Mouse (Mus musculus) limb, embryonic 12.5 days (tissue): ENCODE measurements around the gene Ppp4r1. TPM values are rescaled to one million over a fixed set of nuclear protein-coding genes. Genes with fewer than 3 reads are reported as not detected.

Experiments
- ATAC-seq: fragments of 200-750 bp; cut with Nextera tagmentation; 2 replicates; pipeline ENCODE4 v1.8.0; 2017; ENCODE audit warnings: low read depth, moderate TSS enrichment; ENCODE audit not compliant: insufficient number of reproducible peaks, insufficient read depth, low FRiP score, low TSS enrichment
- H3K27ac ChIP-seq: fragments of 300-500 bp; sonication (generic); 2 replicates; pipeline ENCODE4 v1.5.1; 2016; ENCODE audit warnings: mild to moderate bottlenecking, moderate library complexity
- H3K27me3 ChIP-seq: fragments of 300-500 bp; sonication (generic); 2 replicates; pipeline ENCODE4 v1.6.1; 2016; ENCODE audit warnings: mild to moderate bottlenecking, moderate library complexity
- H3K36me3 ChIP-seq: fragments of 300-500 bp; sonication (generic); 2 replicates; pipeline ENCODE4 v1.6.1; 2016; ENCODE audit warnings: mild to moderate bottlenecking, moderate library complexity
- H3K4me1 ChIP-seq: fragments of 300-500 bp; sonication (generic); replicated peaks from 2 replicates; pipeline ENCODE4 v1.6.1; 2016
- H3K4me2 ChIP-seq: fragments of 300-500 bp; sonication (generic); 2 replicates; pipeline ENCODE4 v1.6.1; 2016; ENCODE audit warnings: mild to moderate bottlenecking, moderate library complexity
- H3K4me3 ChIP-seq: fragments of 300-500 bp; sonication (generic); replicated peaks from 2 replicates; pipeline ENCODE4 v1.5.1; 2016; ENCODE audit warnings: mild to moderate bottlenecking
- H3K9ac ChIP-seq: fragments of 300-500 bp; sonication (generic); replicated peaks from 2 replicates; pipeline ENCODE4 v1.6.1; 2016; ENCODE audit warnings: mild to moderate bottlenecking, moderate library complexity
- H3K9me3 ChIP-seq: fragments of 300-500 bp; sonication (generic); 2 replicates; pipeline ENCODE4 v1.6.1; 2016; ENCODE audit warnings: mild to moderate bottlenecking, moderate library complexity
- WGBS: fragments of 180-500 bp; shearing (Covaris S2); methylation state at CpG from one replicate; pipeline ENCODE4 v1.1.7; 2016; 5-methylcytosine and 5-hydroxymethylcytosine counted together
- polyA plus RNA-seq: library from polyadenylated mRNA; unstranded; fragments of >200 nt; fragmentation: Nextera tagmentation; extraction: Ambion mirVana; gene quantifications from 2 replicates; pipeline ENCODE4 v1.2.1, GENCODE M21; 2016

Ppp4r1 gene
- polyA plus RNA-seq, 1 experiment from 2014 or later: 63.9 TPM

DNA sequence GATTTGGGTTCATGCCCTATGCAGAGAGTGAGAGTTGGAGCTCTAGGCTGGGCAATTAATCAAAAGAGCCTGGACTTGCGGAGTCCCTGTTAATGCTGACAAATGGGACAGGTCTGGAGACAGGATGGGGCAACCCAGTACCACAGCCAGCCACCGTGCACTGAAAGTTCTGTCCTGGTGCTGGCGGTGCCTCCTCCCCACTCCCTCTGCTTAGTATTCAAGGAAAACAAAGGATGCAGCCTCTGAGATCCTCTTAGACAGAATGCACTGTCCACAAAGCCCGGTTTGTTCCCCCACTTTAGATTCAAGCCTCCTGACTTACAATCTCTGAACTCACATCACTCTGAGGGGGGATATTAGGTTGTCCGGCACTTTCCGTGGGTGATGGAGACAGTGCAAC, 36.1 kb upstream of the Ppp4r1 start:
- ATAC-seq: no peak
- 0 out of 2 replicates have a peak, but pooled peaks cover 7% of the 10 kb centered on the region for H3K36me3 ChIP-seq

DNA sequence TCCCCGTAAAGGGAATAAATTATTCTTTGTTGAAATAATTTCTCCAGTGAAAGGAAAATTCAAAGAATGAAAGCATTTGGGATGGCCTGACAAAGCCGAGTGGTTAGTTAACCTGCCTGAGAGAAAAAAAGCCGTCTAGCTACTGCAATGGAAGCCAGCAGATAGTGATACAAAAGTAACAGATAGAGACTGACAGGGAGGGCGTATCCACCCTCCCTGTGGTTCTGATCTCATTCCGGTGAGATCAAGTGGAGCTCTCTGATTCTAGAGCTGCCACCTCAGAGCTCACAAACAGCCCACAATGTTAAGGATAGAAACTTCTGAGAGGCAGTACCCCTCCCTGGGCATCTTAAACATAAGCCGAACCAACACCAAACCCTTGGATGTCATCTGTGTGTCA, 33.4 kb upstream of the Ppp4r1 start:
- H3K9ac ChIP-seq: no peak overlapping the region
- H3K36me3 ChIP-seq: 0 out of 2 replicates have a peak, but pooled peaks cover 7% of the 10 kb centered on the region
- ATAC-seq: no peak
- H3K4me1 ChIP-seq: no peaks in the 10 kb centered on the region
- H3K27ac ChIP-seq: no peak overlapping the region
- H3K9me3 ChIP-seq: 0 out of 2 replicates have a peak, but pooled peaks cover 3% of the 10 kb centered on the region
- no peaks in the 10 kb centered on the region for H3K27me3 ChIP-seq
- H3K4me3 ChIP-seq: no peak overlapping the region
- 81% methylated on average over 6 of the region's 6 CpGs for WGBS
- H3K4me2 ChIP-seq: no peak overlapping the region

More for the DNA sequence above, 36.1 kb upstream of the Ppp4r1 start:
- H3K27ac ChIP-seq: no peak overlapping the region
- H3K4me2 ChIP-seq: no peak overlapping the region
- 80% methylated on average over 6 of the region's 6 CpGs for WGBS
- no peaks in the 10 kb centered on the region for H3K27me3 ChIP-seq
- H3K9me3 ChIP-seq: 0 out of 2 replicates have a peak, but pooled peaks cover 3% of the 10 kb centered on the region
- H3K4me3 ChIP-seq: no peak overlapping the region
- H3K9ac ChIP-seq: no peak overlapping the region
- H3K4me1 ChIP-seq: peaks cover 9% of the 10 kb centered on the region

DNA sequence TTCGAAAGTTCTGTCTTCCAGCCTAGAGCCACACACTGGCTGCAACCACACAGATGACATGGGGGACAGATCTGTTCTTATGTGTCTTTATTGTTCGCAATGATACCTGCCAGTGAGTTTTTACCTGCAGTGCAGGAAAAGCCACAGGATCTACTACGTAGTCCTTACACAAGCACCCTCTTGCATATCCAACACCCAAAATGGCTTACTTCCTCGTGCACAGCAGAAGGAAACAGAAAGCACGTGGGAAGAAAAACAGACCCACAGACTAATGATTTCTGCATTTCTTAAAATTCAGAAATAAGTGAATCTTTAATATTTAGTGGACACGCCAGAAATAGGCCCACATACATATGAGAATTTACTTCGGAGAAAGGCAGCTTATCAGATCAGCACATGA, 32.6 kb upstream of the Ppp4r1 start:
- H3K9ac ChIP-seq: no peak overlapping the region
- no peak overlapping the region for H3K4me3 ChIP-seq
- no peak for ATAC-seq
- 0 out of 2 replicates have a peak, but pooled peaks cover 7% of the 10 kb centered on the region for H3K36me3 ChIP-seq
- no peak overlapping the region for H3K27ac ChIP-seq
- no peaks in the 10 kb centered on the region for H3K4me1 ChIP-seq
- no peak overlapping the region for H3K4me2 ChIP-seq
- no peaks in the 10 kb centered on the region for H3K27me3 ChIP-seq
- H3K9me3 ChIP-seq: 0 out of 2 replicates have a peak, but pooled peaks cover 8% of the 10 kb centered on the region
- 91% methylated on average over 7 of the region's 7 CpGs for WGBS

- Histone ChIP-seq H3K9me3 (0 out of 2 replicates have a peak, but pooled peaks cover 7% of the 10 kb centered on the region), H3K27me3 (no peaks in the 10 kb centered on the region), H3K4me1 (no peaks in the 10 kb centered on the region), H3K27ac (no peak overlapping the region), H3K4me3 (no peak overlapping the region), H3K4me2 (no peak overlapping the region), H3K36me3 (0 out of 2 replicates have a peak, but pooled peaks cover 6% of the 10 kb centered on the region), H3K9ac (no peak overlapping the region)
- no peak for ATAC-seq
Measured at GRCm38 (mm10) chr17:65750301-65750700, 32.1 kb upstream of the Ppp4r1 start.

DNA sequence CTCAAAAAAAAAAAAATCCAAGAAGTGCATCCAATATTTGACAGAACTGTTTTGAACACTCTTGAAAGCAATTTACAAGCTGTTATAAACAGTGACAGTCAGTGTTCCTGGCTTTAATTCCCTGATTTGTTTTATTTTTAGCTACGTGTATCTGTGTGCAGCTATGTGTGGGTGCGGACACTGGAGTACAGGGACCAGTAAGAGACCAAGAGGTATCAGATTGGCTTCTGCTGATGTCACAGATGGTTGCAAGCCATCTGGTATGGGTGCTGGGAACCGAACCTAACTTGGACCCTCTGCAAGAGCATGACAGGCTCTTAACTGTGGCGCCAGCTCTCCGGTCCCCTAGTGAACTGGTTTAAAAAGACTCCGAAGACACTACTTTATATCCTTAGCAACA, 29.2 kb upstream of the Ppp4r1 start:
- Histone ChIP-seq H3K4me3 (no peak overlapping the region), H3K9me3 (peaks cover 9% of the 10 kb centered on the region; the same call in 1 of the 2 replicates), H3K4me2 (no peak overlapping the region), H3K27me3 (no peaks in the 10 kb centered on the region), H3K36me3 (peaks cover 4% of the 10 kb centered on the region; the same call in 1 of the 2 replicates), H3K27ac (no peak overlapping the region), H3K9ac (no peak overlapping the region), H3K4me1 (no peaks in the 10 kb centered on the region)
- no peak for ATAC-seq
- 95% methylated on average over 6 of the region's 6 CpGs for WGBS

GRCm38 (mm10) chr17:65755857-65756256, 26.5 kb upstream of the Ppp4r1 start:
- Histone ChIP-seq H3K27ac (no peak overlapping the region), H3K4me3 (no peak overlapping the region), H3K4me2 (no peak overlapping the region), H3K27me3 (no peaks in the 10 kb centered on the region), H3K4me1 (no peaks in the 10 kb centered on the region), H3K9ac (no peak overlapping the region), H3K36me3 (peaks cover 18% of the 10 kb centered on the region; the same call in 1 of the 2 replicates), H3K9me3 (peaks cover 9% of the 10 kb centered on the region; the same call in 1 of the 2 replicates)
- no peak for ATAC-seq
- 96% methylated on average over 3 of the region's 3 CpGs for whole genome bisulfite sequencing

DNA sequence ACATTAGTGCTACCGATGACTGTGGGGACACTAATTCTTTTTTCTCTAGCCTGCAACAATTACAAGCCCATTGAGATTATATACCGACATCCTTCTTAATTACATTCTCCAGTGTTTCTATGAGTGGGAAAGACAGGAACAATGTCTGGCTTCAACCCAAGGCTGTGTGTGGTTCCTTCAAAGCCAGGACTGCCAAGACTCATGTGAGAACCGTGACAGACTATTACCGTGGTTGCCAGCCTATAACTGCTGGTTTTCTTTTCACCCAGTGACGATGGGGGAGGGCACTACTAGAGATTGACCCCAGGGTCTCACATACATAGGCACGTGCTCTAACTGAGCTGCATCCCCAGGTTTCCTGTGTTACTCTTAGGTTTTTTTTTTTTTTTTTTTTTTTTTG, 25.2 kb upstream of the Ppp4r1 start:
- no peak for ATAC-seq
- Histone ChIP-seq H3K4me2 (no peak overlapping the region), H3K9me3 (peaks cover 9% of the 10 kb centered on the region; the same call in 1 of the 2 replicates), H3K27ac (no peak overlapping the region), H3K4me3 (no peak overlapping the region), H3K36me3 (peaks cover 18% of the 10 kb centered on the region; the same call in 1 of the 2 replicates), H3K4me1 (no peaks in the 10 kb centered on the region), H3K9ac (no peak overlapping the region), H3K27me3 (no peaks in the 10 kb centered on the region)
- WGBS: 76% methylated on average over 6 of the region's 6 CpGs

DNA sequence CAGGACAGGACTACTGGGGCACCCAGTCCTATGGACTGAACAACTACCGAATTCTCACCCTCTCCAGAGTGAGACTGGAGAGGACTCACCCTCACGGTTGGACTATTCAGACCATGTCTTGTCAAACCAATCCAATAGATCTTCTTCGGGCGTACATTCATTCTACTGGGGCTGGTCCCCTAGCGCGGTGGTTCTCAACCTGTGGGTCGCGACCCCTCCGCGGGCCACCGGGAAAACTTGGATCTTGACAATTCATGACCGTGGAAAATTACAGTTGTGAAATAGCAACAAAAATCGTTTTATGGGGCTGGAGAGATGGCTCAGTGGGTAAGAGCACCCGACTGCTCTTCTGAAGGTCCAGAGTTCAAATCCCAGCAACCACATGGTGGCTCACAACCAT, 19.2 kb upstream of the Ppp4r1 start:
- 95% methylated on average over 14 of the region's 14 CpGs for WGBS
- Histone ChIP-seq H3K4me1 (0 out of 2 replicates have a peak, but pooled peaks cover under 1% of the 10 kb centered on the region), H3K4me2 (no peak overlapping the region), H3K27ac (no peak overlapping the region), H3K9ac (no peak overlapping the region), H3K27me3 (no peaks in the 10 kb centered on the region), H3K36me3 (peaks cover 16% of the 10 kb centered on the region; the same call in 1 of the 2 replicates), H3K4me3 (no peak overlapping the region), H3K9me3 (no peaks in the 10 kb centered on the region)
- no peak for ATAC-seq

DNA sequence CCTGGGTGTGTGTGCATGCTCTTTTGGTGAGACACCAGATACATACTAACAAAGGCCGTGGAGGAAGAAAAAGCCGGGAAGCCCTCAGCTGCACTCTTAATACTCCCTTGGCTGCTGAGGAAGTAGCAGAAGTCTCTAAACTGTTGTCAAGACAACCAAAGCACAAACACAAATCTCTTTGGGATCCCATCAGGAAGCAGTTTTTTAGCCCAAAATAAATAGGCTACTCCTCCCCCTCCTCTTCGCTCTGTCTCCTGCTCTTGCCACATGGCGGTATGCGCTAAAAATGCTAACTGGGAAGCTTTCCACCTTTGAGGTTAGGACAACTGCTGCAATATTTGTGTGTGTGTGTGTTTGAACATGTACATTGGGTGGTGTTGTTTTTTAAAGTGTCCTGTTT, 13.9 kb upstream of the Ppp4r1 start:
- Histone ChIP-seq H3K4me1 (peaks cover 29% of the 10 kb centered on the region), H3K27me3 (peaks cover 5% of the 10 kb centered on the region; the same call in 1 of the 2 replicates), H3K4me3 (no peak overlapping the region), H3K36me3 (no peaks in the 10 kb centered on the region), H3K4me2 (no peak overlapping the region), H3K9ac (no peak overlapping the region), H3K27ac (no peak overlapping the region), H3K9me3 (no peaks in the 10 kb centered on the region)
- ATAC-seq: no peak
- WGBS: 80% methylated on average over 5 of the region's 5 CpGs

DNA sequence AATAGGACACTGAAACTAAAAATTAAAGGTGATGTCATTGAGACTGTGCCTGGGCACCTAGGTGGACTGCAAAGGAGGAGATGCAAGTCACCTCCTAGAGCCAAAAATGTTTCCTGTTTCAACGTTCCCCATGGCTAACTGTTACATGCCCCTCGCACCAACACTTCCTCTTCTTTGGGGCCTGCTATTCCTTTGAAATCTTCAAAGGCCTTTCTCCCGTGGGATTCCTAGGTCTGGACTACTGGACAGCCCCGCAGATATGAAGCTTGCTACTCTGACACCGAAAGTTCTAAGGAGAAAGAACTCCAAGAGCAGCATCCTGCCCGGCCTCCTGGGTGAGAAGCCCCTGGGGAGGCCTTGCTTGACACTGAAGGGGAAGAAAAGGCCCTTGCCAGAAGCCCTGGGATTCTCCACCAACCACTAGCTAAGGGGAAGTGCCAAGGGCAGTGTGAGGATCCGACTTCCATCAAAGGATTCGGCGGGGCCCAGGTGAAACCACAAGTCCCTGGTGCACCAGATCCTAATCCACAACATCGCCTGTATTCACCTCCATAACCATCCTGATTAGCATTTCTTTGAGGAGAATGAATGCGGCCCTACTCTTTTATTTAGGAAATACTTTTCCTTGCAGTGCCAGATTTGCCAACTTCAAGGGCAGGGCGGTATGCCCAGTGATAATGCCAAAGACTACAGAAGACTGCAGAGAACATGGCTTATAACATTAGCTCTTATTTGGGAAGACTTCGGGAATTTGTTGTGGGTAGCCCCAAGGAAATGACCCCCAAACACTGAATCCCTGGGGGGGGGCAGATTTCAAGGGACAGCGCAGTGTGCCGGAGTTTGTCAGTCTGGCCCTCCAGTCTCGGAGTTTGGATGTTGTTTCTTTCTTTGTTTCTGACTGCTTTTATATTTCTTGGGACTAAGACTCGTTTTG, 11.1 kb upstream of the Ppp4r1 start:
- H3K36me3 ChIP-seq: no peaks in the 10 kb centered on the region
- no peak overlapping the region for H3K27ac ChIP-seq
- 21% methylated on average over 17 of the region's 17 CpGs for WGBS
- peak overlapping the region; percentile 88 for H3K4me2 ChIP-seq
- H3K27me3 ChIP-seq: peaks cover 5% of the 10 kb centered on the region; the same call in 1 of the 2 replicates
- H3K4me1 ChIP-seq: peaks cover 32% of the 10 kb centered on the region
- H3K9ac ChIP-seq: peak overlapping the region; percentile 85
- H3K4me3 ChIP-seq: peak overlapping the region; percentile 77
- no peak for ATAC-seq
- H3K9me3 ChIP-seq: no peaks in the 10 kb centered on the region
